Mouse (Mus musculus): ENCODE results near the gene Smim15.

The Smim15 gene

GRCm38 (mm10) chr13:108063374-108064134, 19.3 kb downstream of the Smim15 start:
- peak; percentile 75 for DNase-seq

- DNase-seq = peak; percentile 29
Measured at GRCm38 (mm10) chr13:108064331-108064730, 20.1 kb downstream of the Smim15 start.

GRCm38 (mm10) chr13:108066021-108066420, 21.8 kb downstream of the Smim15 start:
- DNase-seq = no peak

- no peak for DNase-seq
Measured at GRCm38 (mm10) chr13:108069151-108069550, 24.9 kb downstream of the Smim15 start.

- peak; percentile 10 for DNase-seq
Measured at GRCm38 (mm10) chr13:108070171-108070570, 25.9 kb downstream of the Smim15 start.

- DNase-seq = peak; percentile 79
Measured at GRCm38 (mm10) chr13:108077476-108077875, 33.2 kb downstream of the Smim15 start.

- DNase-seq = no peak
Measured at GRCm38 (mm10) chr13:108077901-108078300, 33.7 kb downstream of the Smim15 start.

- peak; percentile 44 for DNase-seq
Measured at GRCm38 (mm10) chr13:108084086-108084485, 39.8 kb downstream of the Smim15 start.

- DNase-seq = no peak
Measured at GRCm38 (mm10) chr13:108086036-108086435, 41.8 kb downstream of the Smim15 start.

- peak; percentile 33 for DNase-seq
Measured at GRCm38 (mm10) chr13:108086724-108087123, 42.5 kb downstream of the Smim15 start.

GRCm38 (mm10) chr13:108092290-108092689, 48.0 kb downstream of the Smim15 start:
- DNase-seq = no peak

GRCm38 (mm10) chr13:108094681-108095080, 50.4 kb downstream of the Smim15 start:
- no peak for DNase-seq

- DNase-seq = peak; percentile 92
Measured at GRCm38 (mm10) chr13:108095617-108096016, 51.4 kb downstream of the Smim15 start.

- no peak for DNase-seq
Measured at GRCm38 (mm10) chr13:108096446-108096845, 52.2 kb downstream of the Smim15 start.

Measured in heart, adult 11 months (tissue).